Mouse (Mus musculus) G1E (cell line): ENCODE data around the gene Fam131c. TPM values are rescaled to one million over a fixed set of nuclear protein-coding genes. Genes with fewer than 3 reads are reported as not detected.

Experiments used
- ATAC-seq: 2 replicates; pipeline ENCODE4 v1.8.0; 2016; ENCODE audit warnings: mild to moderate bottlenecking; ENCODE audit not compliant: insufficient number of reproducible peaks, poor library complexity, low FRiP score, severe bottlenecking; ENCODE audit errors: extremely low read depth
- DNase-seq: peaks from one replicate; pipeline ENCODE4 v3.0.0; 2012; ENCODE audit warnings: low spot score
- H3K27me3 ChIP-seq: 2 replicates; pipeline ENCODE4 v1.6.1; 2012; ENCODE audit warnings: mild to moderate bottlenecking, low read length, inconsistent platforms; ENCODE audit not compliant: insufficient read depth
- H3K36me3 ChIP-seq: replicated peaks from 2 replicates; pipeline ENCODE3; 2012; ENCODE audit warnings: mild to moderate bottlenecking, inconsistent platforms
- H3K4me1 ChIP-seq: 2 replicates; pipeline ENCODE4 v1.6.1; 2012; ENCODE audit warnings: low read depth, low read length, inconsistent platforms, mixed read lengths; ENCODE audit not compliant: insufficient read depth
- H3K4me3 ChIP-seq: 2 replicates; pipeline ENCODE4 v1.5.1; 2012; ENCODE audit warnings: low read depth, mild to moderate bottlenecking, inconsistent platforms, low read length, moderate library complexity, mixed read lengths
- H3K9me3 ChIP-seq: replicated peaks from 2 replicates; pipeline ENCODE4 v1.6.1; 2012; ENCODE audit warnings: inconsistent platforms
- CTCF ChIP-seq: IDR thresholded peaks from 2 replicates; pipeline ENCODE4 v1.5.1; 2012; ENCODE audit warnings: low read depth, low read length, inconsistent platforms, mixed read lengths
- GATA1 ChIP-seq: IDR thresholded peaks from 2 replicates; pipeline ENCODE4 v1.6.1; 2012; ENCODE audit warnings: borderline replicate concordance, low read length, inconsistent platforms, mixed read lengths
- GATA2 ChIP-seq: IDR thresholded peaks from 2 replicates; pipeline ENCODE4 v1.6.1; 2012; ENCODE audit warnings: low read depth, low read length, inconsistent platforms, borderline replicate concordance
- POLR2AphosphoS5 ChIP-seq: IDR thresholded peaks from 2 replicates; pipeline ENCODE4 v1.6.1; 2012; ENCODE audit warnings: low read depth, low read length, inconsistent platforms; ENCODE audit not compliant: insufficient replicate concordance
- TAL1 ChIP-seq: conservative IDR thresholded peaks from 2 replicates; pipeline ENCODE4 v1.6.1; 2012; ENCODE audit warnings: low read depth, low read length, inconsistent platforms, mixed read lengths
- polyA plus RNA-seq: library from polyadenylated mRNA; stranded (reverse); fragments of >175 nt; gene quantifications from 2 replicates; pipeline ENCODE4 v1.2.3, GENCODE M21; 2012
- total RNA-seq, 2 experiments: library from RNA; stranded (forward) in 1 of 2; stranded (reverse) in 1 of 2; fragments of 200-1000 nt in 1 of 2; fragments of >200 nt in 1 of 2; fragmentation: Nextera tagmentation in 1 of 2; gene quantifications; 2 replicates each; pipeline ENCODE4 v1.2.3; 2014 to 2017

Fam131c gene
- total and polyA plus RNA-seq, 3 experiments = not detected

- Histone ChIP-seq H3K36me3 (no peaks in the 10 kb centered on the region), H3K4me1 (no peaks in the 10 kb centered on the region), H3K4me3 (no peak overlapping the region), H3K27me3 (peaks cover 9% of the 10 kb centered on the region; the same call in 1 of the 2 replicates), H3K9me3 (no peaks in the 10 kb centered on the region)
- ATAC-seq (no peak), DNase-seq (no peak)
- TF ChIP-seq TAL1 = no peak
- no peak for TF ChIP-seq GATA1
- no peak for TF ChIP-seq CTCF
- no peak for TF ChIP-seq POLR2AphosphoS5
- no peak for TF ChIP-seq GATA2
Measured at GRCm38 (mm10) chr4:141329968-141330367, 38.1 kb upstream of the Fam131c start.

- ATAC-seq = no peak
- Histone ChIP-seq H3K4me3 (no peak overlapping the region), H3K27me3 (peaks cover 5% of the 10 kb centered on the region; the same call in 1 of the 2 replicates), H3K9me3 (no peaks in the 10 kb centered on the region), H3K36me3 (no peaks in the 10 kb centered on the region), H3K4me1 (no peaks in the 10 kb centered on the region)
- no peak for TF ChIP-seq GATA1
- TF ChIP-seq TAL1 = no peak
- TF ChIP-seq POLR2AphosphoS5 = no peak
- no peak for TF ChIP-seq CTCF
- TF ChIP-seq GATA2 = no peak
- DNase-seq = no peak
Measured at GRCm38 (mm10) chr4:141331446-141331845, 36.6 kb upstream of the Fam131c start.

- Histone ChIP-seq H3K4me3 (no peak overlapping the region), H3K27me3 (peaks cover 5% of the 10 kb centered on the region; the same call in 1 of the 2 replicates), H3K9me3 (no peaks in the 10 kb centered on the region), H3K4me1 (no peaks in the 10 kb centered on the region), H3K36me3 (no peaks in the 10 kb centered on the region)
- ATAC-seq (no peak), DNase-seq (no peak)
- TF ChIP-seq GATA2 (no peak), TAL1 (no peak), GATA1 (no peak), CTCF (no peak), POLR2AphosphoS5 (no peak)
Measured at GRCm38 (mm10) chr4:141332258-141332657, 35.8 kb upstream of the Fam131c start.

- H3K4me3 ChIP-seq = no peak overlapping the region
- peaks cover 10% of the 10 kb centered on the region for H3K27me3 ChIP-seq
- TF ChIP-seq GATA1 = no peak
- TF ChIP-seq TAL1 = no peak
- TF ChIP-seq CTCF = no peak
- TF ChIP-seq POLR2AphosphoS5 = no peak
- TF ChIP-seq GATA2 = no peak
- H3K4me1 ChIP-seq = no peaks in the 10 kb centered on the region
- H3K9me3 ChIP-seq = no peaks in the 10 kb centered on the region
- H3K36me3 ChIP-seq = no peaks in the 10 kb centered on the region
- DNase-seq (no peak), ATAC-seq (no peak)
Measured at GRCm38 (mm10) chr4:141334695-141335094, 33.3 kb upstream of the Fam131c start.

GRCm38 (mm10) chr4:141335263-141335796 lies 32.7 kb upstream of the Fam131c start:
- no peak for ATAC-seq
- no peak for DNase-seq
- no peak for TF ChIP-seq GATA2
- TF ChIP-seq CTCF = no peak
- no peak for TF ChIP-seq GATA1
- no peak for TF ChIP-seq POLR2AphosphoS5
- no peak for TF ChIP-seq TAL1
- Histone ChIP-seq H3K4me3 (no peak overlapping the region), H3K9me3 (no peaks in the 10 kb centered on the region), H3K27me3 (peaks cover 10% of the 10 kb centered on the region), H3K36me3 (no peaks in the 10 kb centered on the region), H3K4me1 (no peaks in the 10 kb centered on the region)

- TF ChIP-seq GATA2 (no peak), TAL1 (no peak), POLR2AphosphoS5 (no peak), CTCF (no peak), GATA1 (no peak)
- DNase-seq = no peak
- H3K4me3 ChIP-seq = no peak overlapping the region
- peaks cover 8% of the 10 kb centered on the region for H3K27me3 ChIP-seq
- no peaks in the 10 kb centered on the region for H3K4me1 ChIP-seq
- ATAC-seq = no peak
- H3K36me3 ChIP-seq = no peaks in the 10 kb centered on the region
- H3K9me3 ChIP-seq = no peaks in the 10 kb centered on the region
Measured at GRCm38 (mm10) chr4:141336196-141336595, 31.8 kb upstream of the Fam131c start.

GRCm38 (mm10) chr4:141337986-141338385 lies 30.0 kb upstream of the Fam131c start:
- DNase-seq (no peak), ATAC-seq (no peak)
- TF ChIP-seq GATA2 = no peak
- no peak for TF ChIP-seq CTCF
- no peak for TF ChIP-seq GATA1
- TF ChIP-seq POLR2AphosphoS5 = no peak
- TF ChIP-seq TAL1 = no peak
- H3K4me3 ChIP-seq = no peak overlapping the region
- H3K27me3 ChIP-seq = peaks cover 8% of the 10 kb centered on the region
- no peaks in the 10 kb centered on the region for H3K4me1 ChIP-seq
- H3K9me3 ChIP-seq = no peaks in the 10 kb centered on the region
- H3K36me3 ChIP-seq = no peaks in the 10 kb centered on the region
